Mouse (Mus musculus) CD4-positive, CD25-positive, alpha-beta regulatory T cell, adult 4 months (primary cell): ENCODE measurements around the gene Tm4sf1. TPM values are rescaled to one million over a fixed set of nuclear protein-coding genes. Genes with fewer than 3 reads are reported as not detected.

Experiments
- ATAC-seq: one replicate; pipeline ENCODE4 v1.8.0; 2017
- polyA plus RNA-seq, 2 experiments: library from polyadenylated mRNA; unstranded; fragments of 100-300 nt; shearing (Covaris generic); gene quantifications; one replicate each; pipeline ENCODE4 v1.2.1; 2017

Gene Tm4sf1
- polyA plus RNA-seq, 2 experiments from 2014 or later: 0.30 TPM; not detected in 1

DNA sequence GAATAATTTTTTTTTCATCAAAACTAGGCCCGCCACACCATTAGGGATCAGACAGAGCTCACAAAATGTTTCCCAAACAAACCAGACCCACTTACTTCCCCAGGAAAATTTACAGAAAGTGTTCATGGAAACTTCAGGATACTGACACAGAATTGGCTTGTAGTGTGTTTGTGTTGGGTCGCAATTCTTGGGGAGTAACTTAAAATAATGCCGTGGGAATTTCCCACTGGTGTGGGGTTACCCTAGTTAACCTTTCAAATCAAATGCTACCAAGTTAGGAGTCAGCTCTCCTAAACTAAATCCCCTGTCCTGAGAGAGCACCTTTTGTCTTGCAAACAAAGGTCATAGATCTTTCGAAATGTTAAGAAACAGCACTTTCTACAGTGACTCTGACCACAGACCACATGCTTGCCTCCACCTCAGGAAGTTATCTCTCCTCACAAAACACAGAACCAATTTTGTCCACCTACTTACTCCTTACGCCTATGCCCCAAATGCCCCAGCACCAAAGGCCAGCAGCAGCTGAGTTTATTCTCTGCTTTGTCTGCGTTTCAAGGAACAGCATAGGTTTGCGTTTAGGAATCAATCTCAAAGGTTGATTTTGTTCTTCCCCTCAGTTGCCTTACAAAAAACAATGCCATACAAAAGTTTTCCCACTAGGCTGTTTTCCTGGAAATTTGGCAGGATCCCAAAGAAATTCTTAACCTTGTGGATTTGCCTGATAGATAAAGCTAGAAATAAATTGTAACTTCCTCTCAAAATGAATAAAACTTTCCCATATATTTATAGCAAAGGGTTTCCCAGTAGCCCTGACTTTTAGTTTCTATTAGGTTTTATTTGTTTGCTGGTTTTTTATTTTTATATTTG is 13.7 kb downstream of the Tm4sf1 start:
- no peak for ATAC-seq

- no peak for ATAC-seq
Measured at GRCm38 (mm10) chr3:57287438-57287837, 14.3 kb downstream of the Tm4sf1 start.

DNA sequence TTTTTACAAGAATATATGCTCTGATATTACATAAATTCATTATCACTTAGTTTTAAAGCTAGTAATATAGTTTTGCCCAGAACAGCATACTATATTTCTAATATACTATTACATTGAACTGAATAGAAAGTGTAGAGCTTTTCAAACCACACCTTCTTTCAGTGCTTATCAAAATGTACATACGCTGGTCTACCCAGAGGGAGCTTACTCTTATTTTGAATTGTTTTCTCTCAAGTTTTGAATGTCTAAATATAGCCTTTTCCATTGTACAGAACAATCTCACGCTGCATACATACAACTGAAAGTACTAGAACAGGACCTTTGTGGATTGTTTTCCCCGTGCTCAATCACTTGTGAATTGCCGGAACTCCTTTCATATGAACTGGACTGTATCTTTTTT is 23.6 kb downstream of the Tm4sf1 start:
- ATAC-seq: no peak

GRCm38 (mm10) chr3:57277453-57277852 is 24.3 kb downstream of the Tm4sf1 start:
- ATAC-seq: no peak

DNA sequence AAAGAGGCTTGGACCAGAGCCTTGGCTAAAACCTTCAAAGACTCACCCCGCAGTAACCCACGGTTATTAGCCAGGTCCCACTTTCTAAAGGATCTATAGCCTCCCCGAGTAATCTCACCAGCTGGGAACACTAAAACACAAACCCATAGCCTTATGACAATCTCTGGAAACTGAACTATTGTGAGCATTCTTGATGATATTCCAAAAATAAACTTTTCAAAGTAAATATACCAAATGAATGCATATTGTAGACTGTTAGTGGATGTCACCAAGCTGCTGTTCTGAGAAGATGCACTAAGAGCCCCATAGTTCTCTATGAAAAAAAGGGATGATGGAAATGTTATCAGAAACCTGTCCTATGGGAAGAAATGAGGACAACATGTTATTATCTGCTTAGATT is 25.0 kb downstream of the Tm4sf1 start:
- no peak for ATAC-seq

DNA sequence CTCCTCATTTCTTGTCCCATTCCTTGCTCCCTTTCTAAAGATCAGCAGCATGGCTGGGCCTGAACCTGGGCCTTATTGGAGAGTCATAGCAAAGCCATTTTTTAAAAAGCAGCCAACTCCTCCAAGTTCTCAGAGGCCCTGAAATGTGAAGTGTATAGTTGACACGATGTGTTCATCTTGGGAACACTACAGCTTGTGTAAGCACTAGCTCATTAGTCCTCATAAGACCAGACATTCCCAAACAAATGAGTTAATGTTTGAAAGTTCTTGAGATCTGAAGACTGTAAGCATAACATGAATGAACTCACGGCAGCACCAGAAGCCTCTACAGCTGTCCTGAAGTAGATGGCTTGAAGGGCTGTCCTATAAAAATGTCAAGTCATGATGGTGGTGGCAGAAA is 32.8 kb downstream of the Tm4sf1 start:
- ATAC-seq: no peak

GRCm38 (mm10) chr3:57267559-57268173 is 34.1 kb downstream of the Tm4sf1 start:
- ATAC-seq: no peak

- no peak for ATAC-seq
Measured at GRCm38 (mm10) chr3:57253041-57253440, 48.7 kb downstream of the Tm4sf1 start.

- ATAC-seq: no peak
Measured at GRCm38 (mm10) chr3:57252551-57252950, 49.2 kb downstream of the Tm4sf1 start.

GRCm38 (mm10) chr3:57245242-57245641 is 56.5 kb downstream of the Tm4sf1 start:
- ATAC-seq: no peak

Other genes with a start within 250 kb of the Tm4sf1 start
- gene Tm4sf4, start 123.3 kb upstream of the Tm4sf1 start, polyA plus RNA-seq: not detected